Mouse (Mus musculus): ENCODE measurements around the gene Ppm1h.

Gene Ppm1h

DNA sequence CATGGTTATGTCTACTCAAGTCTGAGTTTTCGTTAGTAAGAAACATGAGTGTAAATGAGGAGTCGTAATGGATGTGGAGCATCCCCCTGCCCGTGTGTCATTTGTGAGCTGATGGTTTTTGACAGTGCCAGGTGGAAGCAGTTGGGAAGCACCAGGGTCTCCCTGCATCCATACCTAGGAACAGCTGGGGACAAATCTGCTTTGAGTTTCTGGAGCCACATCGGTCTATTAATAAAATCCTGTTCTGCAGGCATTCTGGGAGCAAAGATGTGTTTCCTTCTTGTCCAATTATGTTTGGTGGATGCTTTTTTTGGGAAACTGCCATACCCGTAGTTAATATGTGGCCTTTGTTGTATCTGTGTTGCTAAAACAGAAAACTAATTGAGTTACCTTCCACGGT is 26.9 kb downstream of the Ppm1h start:
- DNase-seq: no peak

DNA sequence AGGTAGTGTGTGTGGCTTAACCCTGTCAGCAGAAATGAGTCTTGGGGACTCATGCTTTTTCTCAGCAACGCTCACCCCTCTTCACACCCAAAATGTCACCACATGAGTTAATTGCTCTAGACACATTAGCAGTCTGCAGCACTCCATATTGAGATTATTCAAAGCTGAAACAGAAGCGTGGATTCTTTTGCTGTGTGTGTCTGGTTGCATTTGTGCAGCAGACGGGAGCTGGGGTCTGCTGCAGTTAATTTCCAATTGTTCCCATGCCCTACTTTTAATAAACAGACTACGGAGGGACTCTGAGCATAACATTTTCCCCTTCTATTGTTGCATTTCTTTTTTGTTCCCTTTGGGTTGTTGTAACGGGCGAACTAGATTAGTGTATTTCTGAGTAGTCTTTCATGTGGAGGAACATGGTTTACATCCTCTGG is 32.8 kb downstream of the Ppm1h start:
- no peak for DNase-seq

DNA sequence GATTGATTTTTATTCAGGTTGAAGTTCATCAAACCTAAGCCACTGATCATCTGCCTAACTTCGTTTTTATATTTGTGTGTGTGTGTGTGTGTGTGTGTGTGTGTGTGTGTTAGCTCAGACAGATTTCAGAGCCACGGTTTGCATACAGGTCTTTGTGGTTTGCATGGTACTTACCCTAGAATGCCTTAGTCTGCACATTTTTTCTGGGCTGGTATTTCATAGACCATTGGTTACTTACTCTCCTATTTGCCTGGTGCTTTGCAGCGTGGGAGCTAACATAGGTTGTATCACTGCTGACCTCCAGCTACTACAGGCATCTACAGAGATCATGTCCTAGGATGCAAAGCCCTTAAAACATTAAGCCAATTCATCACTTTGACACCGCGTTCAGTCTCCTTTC is 33.7 kb downstream of the Ppm1h start:
- DNase-seq: no peak

DNA sequence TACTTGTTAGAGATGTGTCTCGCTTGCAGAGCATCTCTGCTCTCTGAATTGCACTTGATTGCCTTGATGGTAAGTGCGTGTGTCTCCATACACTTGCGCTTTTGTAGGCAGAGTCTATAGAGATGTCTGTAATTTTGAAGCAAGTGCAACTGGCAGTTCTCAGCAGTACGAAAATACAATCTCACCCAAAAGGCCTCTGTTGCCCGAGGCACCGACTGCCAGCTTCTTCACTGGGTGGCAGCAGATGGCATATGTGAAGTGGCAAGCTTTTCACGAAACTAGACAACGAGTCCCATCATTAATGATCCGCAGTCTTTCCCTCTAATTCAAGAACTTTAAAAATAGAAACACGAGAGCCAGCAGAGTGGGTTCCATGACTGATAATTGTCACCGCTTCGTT is 37.3 kb downstream of the Ppm1h start:
- DNase-seq: no peak

DNA sequence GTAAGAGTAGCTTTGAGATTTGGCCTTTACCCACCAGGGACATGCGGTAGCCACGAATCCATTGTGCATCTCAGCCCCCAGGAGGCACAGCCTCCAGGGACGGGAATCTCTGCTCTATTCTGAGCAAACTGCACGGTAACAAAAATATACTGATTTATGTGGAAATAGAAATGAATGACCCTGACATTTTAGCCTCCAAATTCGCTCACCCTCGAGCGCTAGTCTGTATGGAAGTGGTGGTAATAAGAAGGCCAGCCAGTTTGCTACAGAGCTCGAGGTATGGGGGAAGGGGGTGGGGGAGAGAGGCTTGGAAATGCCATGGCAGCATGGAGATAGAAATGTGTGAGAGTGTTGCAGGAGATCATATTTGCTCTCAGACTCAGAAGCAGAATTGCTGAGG is 37.7 kb downstream of the Ppm1h start:
- no peak for DNase-seq

DNA sequence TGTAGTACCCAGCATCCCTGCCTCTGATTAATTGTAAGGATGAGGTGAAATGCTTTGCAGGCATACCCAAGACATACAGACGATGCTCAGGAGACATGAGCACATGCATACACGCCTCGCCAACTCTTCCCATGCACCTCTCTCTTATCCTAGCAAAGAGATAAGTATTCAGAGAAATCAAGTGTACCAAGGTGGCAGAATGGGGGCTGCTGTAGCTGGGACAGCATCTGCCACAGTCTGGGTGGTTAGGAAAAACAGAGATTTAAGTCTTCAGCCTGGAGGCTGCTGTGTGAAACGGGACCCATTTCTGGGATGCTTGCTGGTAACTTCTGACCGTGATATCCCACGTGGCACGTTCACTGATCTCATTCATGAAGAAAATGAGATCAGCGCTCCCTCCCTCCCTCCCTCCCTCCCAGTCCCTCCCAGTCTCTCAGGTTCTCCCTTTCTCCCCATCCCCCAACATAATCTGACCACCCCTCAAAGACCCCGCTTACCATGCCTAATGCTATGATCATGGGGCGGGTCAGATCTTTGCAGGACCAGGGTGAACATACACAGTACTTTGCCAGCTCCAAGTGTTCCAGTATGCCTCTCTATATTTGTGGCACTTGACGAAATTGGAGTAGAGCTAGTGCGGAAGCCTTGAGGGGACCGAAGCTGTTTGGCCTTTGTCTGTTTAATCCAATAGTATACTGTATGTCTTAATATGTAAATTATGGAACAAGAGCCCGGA is 38.3 kb downstream of the Ppm1h start:
- no peak for DNase-seq

DNA sequence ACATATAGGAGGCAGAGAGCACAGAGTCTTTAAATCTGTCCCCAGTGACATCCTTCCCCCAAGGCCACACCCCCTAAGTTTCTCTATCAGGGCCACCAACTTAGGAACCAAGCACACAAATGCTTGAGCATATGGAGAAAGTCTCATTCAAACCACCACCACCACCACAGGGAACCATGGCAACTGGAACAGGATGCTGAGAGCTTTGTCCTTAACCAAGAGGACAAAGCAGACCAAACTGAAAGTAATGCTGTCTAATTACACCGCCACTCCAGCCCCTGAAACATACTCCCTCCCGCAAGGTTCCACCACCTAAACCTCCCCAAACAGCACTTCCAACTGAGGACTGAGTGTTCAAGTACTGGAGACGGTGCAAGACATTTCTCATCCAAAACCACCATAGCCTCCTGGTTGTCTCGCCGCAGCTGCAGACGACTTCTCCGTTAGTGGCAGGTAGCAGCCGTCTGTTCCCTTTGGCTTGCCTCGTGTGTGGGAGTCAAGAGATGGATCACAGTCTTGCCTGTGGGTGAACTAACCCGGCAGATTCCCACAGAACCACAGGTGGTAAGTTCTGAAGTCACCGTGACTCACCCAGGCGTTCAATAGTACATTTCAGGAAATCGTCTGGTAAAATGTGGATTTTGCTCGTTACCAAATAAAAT is 39.3 kb downstream of the Ppm1h start:
- peak; percentile 28 for DNase-seq

DNA sequence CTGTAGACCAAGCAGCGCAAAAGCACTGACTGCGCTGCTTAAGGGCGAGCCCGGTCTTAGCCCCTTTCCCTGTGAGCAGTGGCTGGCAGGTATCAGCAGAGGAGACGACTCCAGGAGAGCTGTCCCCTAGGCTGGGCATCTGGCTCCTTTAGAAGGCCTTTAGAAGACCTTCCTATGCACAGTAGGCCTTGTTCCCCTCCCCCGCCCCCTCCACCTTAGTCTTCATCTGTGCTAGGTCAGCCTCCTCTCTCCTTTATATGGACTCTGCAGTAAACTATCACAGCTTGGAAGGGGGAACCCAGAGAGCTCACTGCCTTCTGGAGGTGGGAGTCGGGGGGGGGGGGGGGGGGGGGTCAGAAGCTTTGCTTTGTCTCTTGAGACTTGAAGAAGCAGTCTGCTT is 40.4 kb downstream of the Ppm1h start:
- no peak for DNase-seq

DNA sequence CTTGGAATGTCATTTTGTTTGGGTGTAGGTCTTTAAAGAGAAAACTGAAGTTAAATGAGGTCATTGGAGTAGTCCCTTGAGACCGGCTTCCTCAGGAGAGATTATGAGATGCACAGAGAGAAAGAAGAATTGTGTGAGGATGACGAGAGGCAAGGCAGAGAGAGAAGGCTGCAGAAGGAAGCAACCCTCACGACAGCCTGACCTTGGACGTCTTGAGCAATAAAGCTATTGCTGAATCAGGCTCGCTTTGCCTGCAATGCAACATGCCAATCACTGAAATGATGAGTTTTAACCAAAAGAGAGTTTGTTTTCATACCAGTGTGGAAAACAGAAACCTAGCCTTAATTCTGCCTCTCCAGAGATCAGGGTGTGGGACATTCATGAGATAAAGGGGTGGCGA is 43.5 kb downstream of the Ppm1h start:
- DNase-seq: no peak

DNA sequence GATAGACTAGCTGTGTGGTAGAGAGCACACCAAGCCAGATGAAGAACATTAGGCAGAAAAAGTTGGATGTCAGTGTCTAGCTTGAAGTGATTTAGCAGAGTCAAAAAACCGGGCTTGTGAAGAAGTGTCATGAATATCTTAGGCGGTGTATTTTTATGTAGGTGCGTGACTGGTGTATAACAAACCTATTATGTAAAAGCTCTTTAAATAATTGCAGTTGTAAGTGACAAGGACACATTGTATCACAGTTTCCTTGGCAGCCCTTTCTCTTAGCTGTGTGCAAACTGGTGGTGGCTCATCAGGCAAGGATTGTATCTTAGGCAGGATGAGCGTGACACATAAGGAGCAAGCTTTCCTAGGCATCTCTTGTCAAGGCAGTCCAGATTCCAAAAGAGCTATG is 46.1 kb downstream of the Ppm1h start:
- no peak for DNase-seq

DNA sequence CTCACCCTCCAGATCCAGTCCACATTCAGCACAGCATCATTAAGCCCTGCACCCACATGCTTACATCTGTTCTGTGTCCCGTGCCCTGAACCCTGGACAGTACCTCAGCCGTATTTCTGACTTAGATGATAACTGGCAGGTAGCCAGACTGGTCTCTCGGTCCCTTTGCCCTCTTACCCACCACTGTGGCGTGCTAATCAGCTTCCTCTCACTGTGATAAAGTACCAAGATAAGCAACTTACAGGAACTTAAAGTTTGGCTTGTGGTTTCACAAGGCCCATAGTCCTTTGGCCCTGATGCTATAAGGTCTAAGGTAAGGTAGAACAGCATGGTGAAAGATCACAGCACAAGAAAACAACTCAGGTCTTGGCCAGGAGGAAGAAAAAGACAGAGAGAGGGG is 48.7 kb downstream of the Ppm1h start:
- no peak for DNase-seq

DNA sequence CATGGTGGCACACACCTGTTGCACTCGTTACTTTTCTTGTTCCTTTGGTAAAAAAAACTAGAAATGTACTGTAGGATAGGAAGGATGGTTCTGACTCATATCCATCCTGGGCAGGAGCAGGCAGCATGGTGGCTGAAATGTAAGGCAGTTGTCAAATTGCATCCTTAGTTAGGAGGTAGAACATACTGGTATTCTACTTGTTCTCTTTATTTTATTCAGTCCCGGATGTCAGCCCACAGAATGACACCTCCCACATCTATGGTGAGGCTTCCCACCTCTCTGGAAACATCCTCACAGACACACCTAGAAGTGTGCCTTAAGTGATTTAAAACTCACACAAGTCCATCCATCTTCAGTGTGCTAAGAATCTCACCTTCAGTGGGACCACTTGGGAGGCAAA is 49.6 kb downstream of the Ppm1h start:
- DNase-seq: no peak

DNA sequence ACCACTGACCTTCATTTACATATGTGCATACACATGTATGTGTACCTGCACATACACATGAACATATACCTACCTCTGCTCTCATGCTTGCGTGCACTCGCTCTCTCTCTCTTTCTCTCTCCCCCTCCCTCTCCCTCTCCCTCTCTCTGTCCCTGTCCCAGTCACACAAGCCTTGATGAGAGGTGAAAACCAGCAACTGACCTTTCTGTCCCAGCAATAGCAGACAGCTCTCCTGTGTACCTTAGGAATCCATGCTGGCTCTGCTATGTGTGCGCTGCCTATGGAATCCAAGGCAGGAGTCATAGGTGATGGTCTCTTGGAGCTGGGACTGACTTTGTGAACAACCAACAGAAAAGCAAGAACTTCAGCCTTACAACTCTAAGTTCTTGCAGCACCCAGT is 53.6 kb downstream of the Ppm1h start:
- no peak for DNase-seq

DNA sequence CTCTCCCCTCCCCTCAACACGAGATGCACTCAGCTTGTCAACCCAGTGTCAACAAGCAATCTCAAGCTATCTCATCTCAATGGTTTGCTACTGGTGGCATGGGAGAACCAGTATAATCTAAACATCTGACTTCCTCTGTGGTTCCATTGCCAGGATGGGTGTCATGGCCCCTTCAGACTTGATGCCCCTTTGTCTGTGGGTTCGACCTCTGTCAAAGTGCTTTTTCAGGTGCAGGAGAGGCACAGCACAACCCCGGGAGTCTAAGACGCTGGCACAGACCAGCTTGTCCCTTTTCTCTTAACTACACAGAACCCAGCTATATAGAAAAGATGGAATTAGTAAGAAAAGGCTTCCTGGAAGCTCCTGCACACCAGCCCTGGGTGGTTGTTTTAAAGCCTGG is 56.0 kb downstream of the Ppm1h start:
- no peak for DNase-seq

DNA sequence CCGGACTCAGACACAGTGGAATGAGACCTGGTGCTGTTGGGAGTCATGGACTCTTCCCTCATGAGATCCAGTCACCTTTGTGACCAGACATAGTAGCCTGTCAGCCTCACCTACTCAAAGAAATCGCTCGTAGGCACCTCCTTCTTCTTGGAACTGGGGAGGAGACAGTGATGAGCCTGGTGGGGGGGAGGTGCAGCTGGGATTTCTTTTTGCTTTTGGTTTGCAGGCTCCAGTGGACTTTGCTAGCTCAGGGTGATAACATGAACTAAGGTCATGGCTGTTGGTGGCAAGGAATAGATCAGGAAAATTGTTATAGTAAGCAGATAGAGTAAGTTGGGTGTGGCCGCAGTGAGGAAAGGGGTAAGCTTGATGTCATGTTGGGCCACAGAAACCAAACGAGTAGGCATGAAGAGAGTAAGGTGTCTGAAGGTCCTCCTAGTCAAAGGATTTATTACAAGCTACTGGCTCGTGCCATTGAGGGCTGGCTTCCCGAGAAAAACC is 56.8 kb downstream of the Ppm1h start:
- DNase-seq: no peak

DNA sequence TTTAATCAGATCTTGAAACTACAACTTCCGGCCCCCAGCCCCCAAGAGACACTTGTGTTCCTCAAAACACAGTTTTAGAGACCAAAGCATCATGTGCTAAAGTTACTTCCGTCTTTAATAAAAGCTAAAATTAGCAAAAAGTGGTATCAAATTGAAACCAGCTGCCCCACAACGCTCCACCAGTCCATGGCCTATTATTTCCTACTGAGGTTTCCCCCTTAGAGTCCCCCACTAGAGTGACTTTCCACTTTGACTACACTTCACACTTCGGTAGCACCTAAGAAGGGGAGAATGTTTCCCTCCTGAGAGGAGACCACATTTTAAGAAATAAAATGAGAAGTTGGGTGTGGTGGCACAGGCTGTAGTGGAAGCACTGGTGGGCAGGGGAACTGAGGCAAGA is 58.3 kb downstream of the Ppm1h start:
- no peak for DNase-seq

DNA sequence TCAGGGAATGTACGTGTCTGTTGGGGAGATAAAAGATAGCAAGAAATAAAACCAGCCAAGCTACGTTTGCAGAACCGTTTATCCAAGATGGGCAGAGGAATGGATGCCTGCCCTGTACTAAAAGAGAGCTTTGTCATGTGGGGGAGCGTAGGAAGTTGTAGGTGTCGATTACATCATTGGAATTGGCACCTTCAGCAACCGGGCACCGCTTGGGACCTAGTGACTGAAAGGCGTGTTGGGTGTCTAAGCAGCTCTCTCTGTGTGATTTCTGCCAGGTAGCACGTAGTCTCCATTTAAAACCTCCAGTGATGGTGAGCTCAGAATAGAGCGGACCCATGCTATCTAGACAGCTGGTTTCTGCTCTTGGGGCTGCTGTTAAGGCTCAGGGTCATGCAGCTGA is 60.0 kb downstream of the Ppm1h start:
- DNase-seq: no peak

DNA sequence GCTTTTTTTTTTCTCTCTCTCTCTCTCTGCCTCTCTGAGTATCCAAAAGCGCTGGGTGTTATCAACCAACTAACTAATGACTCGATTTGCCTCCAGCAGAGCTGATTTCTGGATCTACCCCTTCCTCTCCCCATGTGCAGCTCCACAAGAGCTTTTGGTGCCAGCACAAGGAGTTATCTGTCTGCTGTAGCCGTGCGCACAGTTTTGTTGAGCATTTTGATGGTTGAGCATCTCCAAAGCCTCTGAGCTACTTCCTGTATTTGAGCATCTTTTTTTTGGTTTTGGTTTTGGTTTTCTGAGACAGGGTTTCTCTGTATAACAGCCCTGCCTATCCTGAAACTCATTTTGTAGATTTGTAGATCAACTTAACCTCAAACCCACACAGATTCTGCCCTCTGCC is 60.5 kb downstream of the Ppm1h start:
- peak; percentile 50 for DNase-seq

DNA sequence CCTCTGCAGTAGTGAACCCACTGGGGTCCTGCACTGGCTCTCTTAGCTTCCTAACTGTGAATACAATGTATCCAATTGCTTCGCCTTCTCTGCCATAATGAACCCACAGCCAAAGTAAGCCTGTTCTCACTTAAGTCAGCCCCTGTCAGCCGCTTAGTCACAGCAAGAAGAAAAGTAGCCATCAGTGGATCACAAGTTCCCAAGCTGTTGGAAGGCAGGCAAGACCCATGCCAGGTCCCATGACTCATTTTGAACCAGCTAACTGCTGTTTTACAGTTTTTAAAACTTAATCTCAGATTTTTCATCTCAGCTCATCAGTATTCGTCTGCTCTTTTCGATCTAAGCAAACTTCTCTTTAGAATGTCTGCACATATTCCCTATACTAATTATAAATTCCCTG is 61.6 kb downstream of the Ppm1h start:
- DNase-seq: no peak

DNA sequence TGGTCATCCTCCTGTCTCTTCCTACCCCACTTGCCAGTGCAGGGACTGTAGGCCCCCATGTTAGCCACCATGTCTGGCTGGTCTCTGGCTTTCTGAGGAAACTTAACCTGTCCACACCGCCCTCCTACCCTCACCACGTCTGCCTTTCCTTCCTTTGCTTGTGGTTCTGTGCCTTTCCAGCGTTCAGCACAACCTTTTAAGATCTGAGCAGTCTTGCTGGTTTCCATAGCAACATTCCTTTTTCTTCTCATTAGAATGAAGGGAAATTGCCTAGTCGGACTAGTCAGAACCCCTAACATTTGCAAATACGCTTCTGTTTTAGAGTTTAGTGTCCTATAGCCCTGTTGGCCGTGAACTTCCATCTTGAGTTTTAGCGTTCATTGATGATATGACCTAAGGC is 62.6 kb downstream of the Ppm1h start:
- no peak for DNase-seq

DNA sequence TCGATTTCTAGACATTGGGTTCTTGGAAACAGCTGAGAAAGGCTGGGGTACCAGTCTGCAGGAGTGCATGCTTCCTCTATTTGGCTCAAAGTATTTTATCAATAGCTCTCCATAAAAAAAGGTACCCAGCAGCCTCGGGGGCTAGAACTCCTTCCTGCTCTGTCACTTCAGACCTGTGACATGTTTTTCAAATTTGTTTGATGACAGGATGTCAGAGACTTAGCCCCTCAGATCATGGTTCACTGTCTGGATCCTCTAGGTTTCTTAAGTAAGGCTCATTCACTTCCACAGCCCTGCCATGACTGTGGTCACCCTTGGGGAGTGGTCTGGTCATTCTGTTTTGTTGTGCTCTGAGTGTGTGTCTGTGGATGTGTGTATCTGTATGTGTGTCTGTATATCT is 63.6 kb downstream of the Ppm1h start:
- no peak for DNase-seq

DNA sequence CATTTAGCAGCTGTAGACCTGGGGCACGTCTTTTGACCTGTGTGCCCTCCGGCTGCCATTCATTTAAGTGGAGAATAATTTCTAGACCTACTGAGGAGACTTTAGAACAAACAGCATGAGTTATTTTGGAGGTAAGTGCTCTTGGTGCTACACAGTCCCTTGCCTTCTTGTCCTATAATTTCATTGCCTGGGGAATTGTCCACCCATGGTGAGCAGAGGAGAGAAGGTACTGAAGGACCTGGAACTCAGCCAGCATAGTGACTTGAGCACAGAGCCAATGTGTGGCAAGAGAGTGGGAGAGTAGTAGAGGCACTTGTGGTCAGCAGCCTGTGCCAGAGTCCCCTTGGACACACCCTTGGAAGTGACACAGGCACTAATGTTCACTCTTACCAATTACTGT is 64.8 kb downstream of the Ppm1h start:
- no peak for DNase-seq

DNA sequence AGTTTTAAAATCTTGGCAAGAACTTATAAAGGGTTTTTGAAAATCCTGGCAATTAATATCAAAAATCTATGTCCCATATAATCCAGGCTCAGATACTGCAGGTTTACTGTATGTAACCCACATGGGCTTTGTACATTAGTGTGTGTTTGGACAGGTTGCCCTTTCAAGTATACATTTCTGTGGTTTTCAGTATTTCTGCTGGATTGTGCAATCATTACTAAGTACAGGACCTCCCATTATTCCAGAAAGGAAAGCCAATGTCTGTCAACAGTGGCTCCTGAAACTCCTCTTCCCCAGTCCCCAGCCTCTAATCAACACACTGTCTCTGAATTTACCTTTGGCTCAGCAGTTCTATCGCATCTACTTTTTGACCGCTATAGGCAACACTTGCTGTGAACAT is 66.4 kb downstream of the Ppm1h start:
- no peak for DNase-seq

DNA sequence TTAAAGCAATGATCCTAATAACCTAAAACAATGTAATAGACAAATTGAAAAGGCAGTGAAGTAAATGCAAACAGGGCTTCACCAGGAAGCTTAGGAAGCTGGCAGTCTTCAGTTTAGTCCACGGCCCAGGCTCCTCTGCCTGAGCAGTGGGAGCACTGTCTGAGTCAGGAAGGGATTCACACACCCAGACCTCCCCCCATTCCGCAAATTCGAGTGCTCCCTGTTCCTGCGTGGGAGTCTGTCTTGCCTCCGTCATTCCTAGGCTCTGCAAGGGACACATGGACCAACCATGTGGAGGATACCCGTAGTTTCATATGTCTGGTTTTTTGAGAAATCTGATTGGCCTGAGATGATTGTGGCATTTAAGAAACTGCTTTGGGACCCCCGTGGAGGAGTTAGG is 67.6 kb downstream of the Ppm1h start:
- no peak for DNase-seq

All from thymus, postnatal 4 days (tissue).